Mouse (Mus musculus) brain, adult 2 months (tissue): Measurements from ENCODE around the gene Xlr5b.
"Not testable (repeated sequence)": the region's sequence is repeated elsewhere in the genome, so short reads cannot be mapped to it uniquely, and the experiment has no call there.

ENCODE experiments used
- DNase-seq: peaks from one replicate; pipeline ENCODE4 v3.0.0; 2011; ENCODE audit warnings: low read depth, low spot score

Gene Xlr5b

DNA sequence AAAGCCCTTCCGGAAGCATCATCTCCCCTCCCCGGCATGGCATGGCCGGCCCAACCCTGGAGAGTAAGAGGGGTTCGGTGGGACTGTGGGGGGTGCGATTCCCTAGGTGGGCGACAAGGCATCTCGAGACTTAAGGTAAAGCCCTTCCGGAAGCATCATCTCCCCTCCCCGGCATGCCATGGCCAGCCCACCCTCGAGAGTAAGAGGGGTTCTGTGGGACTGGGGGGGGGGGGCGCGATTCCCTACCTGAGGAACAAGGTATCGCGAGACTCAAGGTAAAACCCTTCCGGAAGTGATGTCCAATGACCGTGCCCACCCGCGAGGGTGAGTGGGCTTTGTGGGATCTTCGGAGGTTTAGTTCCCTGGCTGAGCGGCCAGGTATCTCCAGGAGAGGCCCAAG, at the start of gene Xlr5b:
Xlr5b (plus strand) TSS at position 301 of the 400 bp plus-strand sequence.
- DNase-seq, result not testable (repeated sequence)

DNA sequence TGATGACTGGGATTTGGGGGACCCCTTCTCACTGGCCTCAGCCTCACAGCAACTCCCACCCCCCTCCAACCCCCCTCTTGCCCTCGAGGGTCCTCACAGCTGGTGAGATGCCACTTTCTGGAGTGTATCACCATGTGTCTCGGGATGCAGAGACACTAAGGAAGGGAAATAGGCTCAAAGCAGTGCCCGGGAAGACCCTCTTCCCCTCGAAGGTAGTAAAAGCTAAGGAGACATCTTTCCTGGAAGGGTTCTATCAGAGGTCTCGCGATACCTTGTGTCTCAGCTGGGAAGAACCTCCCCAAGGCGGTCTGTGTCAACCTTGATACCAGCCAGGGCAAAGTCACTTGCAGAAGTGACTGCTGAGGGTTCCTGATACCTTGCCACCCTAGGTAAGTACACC, 31.8 kb upstream of the Xlr5b start, which contains the start of gene Gm14685:
Gm14685 (plus strand) TSS at position 301 of the 400 bp plus-strand sequence.
- DNase-seq, result not testable (repeated sequence)

DNA sequence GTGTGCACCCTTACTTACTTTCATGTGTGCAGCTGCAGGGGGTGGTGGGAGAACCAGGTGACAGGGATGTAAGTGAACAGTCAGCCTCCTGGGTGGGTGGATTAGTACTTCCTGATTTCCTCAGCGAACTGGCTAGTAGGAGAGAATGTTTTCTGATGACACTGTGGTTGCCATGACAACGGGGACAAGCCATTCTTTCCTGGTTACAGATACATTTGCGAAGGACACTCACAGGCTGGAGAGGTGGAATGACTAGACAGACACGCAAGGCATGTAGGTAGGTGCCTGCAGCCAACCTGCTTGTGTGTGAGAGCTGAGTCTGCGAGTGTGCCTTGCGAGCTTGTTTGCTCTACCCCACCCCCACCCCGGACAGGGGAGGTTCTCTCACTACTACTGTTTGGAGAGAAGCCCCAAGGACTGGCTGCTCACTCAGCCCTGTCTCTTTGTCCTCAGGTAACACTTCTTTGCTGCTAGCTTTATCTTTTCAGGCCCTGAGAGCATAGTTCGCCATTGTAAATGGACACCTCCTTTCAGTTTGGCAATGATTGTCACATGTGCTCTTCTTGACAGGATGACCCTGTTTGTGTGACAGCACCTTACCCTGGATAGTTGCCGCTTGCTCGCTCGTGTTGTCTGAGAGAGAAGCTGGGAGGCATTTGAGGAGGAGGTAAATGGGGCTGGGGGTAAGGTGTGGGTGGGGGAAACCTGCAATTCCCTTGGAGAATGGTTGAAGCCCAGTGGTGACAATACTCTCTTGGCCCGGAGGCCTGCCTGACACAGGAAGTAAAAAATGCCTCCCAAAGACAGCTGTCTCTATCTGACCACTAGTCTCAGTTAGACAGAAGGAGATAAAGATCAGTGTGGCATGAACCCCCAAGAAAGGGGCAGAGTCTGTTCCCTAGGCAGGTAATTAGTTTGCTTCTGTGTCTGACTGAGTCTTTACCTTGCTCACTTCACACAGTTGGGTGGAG, 25.5 kb upstream of the Xlr5b start:
- DNase-seq, result not testable (repeated sequence)

DNA sequence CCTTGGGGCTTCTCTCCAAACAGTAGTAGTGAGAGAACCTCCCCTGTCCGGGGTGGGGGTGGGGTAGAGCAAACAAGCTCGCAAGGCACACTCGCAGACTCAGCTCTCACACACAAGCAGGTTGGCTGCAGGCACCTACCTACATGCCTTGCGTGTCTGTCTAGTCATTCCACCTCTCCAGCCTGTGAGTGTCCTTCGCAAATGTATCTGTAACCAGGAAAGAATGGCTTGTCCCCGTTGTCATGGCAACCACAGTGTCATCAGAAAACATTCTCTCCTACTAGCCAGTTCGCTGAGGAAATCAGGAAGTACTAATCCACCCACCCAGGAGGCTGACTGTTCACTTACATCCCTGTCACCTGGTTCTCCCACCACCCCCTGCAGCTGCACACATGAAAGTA, 5.4 kb upstream of the Xlr5b start:
- not testable (repeated sequence) for DNase-seq

DNA sequence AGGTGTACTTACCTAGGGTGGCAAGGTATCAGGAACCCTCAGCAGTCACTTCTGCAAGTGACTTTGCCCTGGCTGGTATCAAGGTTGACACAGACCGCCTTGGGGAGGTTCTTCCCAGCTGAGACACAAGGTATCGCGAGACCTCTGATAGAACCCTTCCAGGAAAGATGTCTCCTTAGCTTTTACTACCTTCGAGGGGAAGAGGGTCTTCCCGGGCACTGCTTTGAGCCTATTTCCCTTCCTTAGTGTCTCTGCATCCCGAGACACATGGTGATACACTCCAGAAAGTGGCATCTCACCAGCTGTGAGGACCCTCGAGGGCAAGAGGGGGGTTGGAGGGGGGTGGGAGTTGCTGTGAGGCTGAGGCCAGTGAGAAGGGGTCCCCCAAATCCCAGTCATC, 754 bp downstream of the Xlr5b start, which contains the start of gene DXBay18:
DXBay18 (minus strand) TSS at position 101 of the 400 bp plus-strand sequence.
- DNase-seq, result not testable (repeated sequence)

DNA sequence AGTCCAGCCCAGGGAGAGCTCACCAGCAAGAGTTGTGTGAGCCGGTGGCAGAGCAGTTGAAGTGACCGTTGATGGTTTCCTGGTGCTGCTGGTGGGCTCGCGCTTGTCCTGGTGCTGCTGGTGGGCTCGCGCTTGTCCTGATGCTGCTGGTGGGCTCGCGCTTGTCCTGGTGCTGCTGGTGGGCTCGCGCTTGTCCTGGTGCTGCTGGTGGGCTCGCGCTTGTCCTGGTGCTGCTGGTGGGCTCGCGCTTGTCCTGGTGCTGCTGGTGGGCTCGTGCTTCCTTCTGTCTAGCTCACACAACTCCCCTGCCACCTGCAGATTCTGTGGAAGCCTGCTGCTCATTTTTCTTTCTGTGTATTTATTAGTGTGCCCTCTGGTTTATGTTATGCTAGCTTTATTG, 28.3 kb downstream of the Xlr5b start, which contains the start of gene Spin2d:
Spin2d (minus strand) TSS at position 101 of the 400 bp plus-strand sequence.
- not testable (repeated sequence) for DNase-seq

DNA sequence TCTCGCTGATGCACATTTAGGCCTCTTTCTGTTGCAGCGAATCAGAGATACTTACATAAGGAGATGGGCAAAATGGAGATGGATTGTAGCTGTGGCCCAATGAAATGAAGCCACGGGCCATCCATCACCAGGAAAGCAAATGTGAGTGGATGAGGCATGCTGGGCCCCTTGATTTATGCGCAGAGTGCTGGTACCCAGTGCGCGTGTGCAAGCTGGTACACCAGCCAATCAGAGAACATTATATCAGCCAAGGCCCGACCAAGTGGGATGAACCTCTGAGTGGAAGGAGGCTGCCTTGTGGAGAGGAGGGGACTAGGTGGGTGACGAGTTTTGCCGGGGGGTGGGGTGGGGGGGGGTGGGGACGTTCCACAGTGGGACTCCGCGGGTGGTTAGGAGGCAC, 43.3 kb downstream of the Xlr5b start, which contains the start of gene Xlr3b:
Xlr3b (plus strand) TSS at position 274 of the 400 bp plus-strand sequence.
- peak; percentile 27 for DNase-seq
